ENCODE assay signal across 8 mouse cellular contexts in the genomic region with DNA sequence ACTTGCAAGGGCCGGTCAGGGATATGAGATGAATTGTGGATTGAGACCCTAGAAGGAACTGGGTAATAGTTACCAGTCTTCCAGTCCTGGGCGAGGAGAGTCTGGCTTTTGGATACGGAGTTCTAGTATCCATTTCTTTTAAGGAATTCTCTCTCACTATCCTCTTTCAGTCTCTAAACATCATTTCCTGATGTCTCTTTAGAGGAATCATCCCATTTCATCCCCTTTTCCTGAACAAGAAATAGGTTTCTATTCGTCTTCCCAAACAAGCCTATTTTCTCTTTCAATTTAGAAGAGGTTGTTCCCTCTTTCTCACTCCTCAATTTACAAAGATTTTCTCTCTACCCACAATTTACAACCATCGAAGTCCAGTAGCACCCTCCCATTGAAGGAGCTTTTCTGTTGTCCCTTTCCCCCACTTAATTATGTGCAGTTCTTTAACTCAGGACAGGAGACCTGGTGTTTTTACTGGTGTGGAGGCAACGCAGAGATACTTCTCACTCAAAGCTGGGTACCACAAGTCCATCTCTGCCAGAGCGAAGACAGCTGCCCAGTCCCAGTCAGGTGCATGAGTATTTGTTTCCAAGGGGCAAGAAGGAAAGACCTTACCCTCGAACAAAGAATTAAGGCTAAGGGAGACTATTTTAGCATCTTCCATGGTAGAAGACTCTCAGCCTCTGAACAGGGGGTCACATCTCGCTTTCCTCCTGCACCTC. TPM values are rescaled to one million over a fixed set of nuclear protein-coding genes. Genes with fewer than 3 reads are reported as not detected.
A peak's percentile ranks its signal among the peaks of the same experiment; 100 is the strongest.
DNase-seq lines count a peak whose midpoint lies in the region; ATAC-seq lines count a peak whose summit lies in the region.

No protein-coding gene starts in this region.

- peaks cover 96% of the 10 kb centered on the region for H3K27me3 ChIP-seq in kidney, embryonic 16.5 days (ENCODE audit: insufficient read depth, low read length)
- H3K27me3 ChIP-seq in embryonic facial prominence, embryonic 15.5 days: peaks cover 93% of the 10 kb centered on the region
- H3K27me3 ChIP-seq in limb, embryonic 10.5 days (ENCODE audit: low read depth, poor library complexity, severe bottlenecking): peaks cover 100% of the 10 kb centered on the region
- H3K27me3 ChIP-seq in neural tube, embryonic 14.5 days (ENCODE audit: control insufficient read depth, insufficient read depth, low read length): peaks cover 80% of the 10 kb centered on the region

- DNase-seq in kidney, adult 8-10 months: no peak
- peak; percentile 42 for DNase-seq in limb, embryonic 10.5 days (ENCODE audit: low spot score)
- no peak for DNase-seq in left cerebral cortex, postnatal 36 days (ENCODE audit: low spot score in 2 of 2)
- no peak for DNase-seq in left cerebral cortex, postnatal 10 days (ENCODE audit: extremely low spot score in 1 of 2, low spot score in 2 of 2)
- no peak for DNase-seq in layer of hippocampus, postnatal 25 days (ENCODE audit: extremely low spot score in 1 of 2, low spot score in 1 of 2)

- peak overlapping the region; percentile 49; the same call in 1 of the 2 replicates for H3K4me3 ChIP-seq in kidney, embryonic 16.5 days (ENCODE audit: low read length)
- peak overlapping the region; percentile 45 for H3K4me3 ChIP-seq in embryonic facial prominence, embryonic 15.5 days (replicated peaks)
- peak overlapping the region; percentile 65 for H3K4me3 ChIP-seq in limb, embryonic 10.5 days
- peak overlapping the region; percentile 25; the same call in 1 of the 2 replicates for H3K4me3 ChIP-seq in neural tube, embryonic 14.5 days (ENCODE audit: low read depth, low read length)

- ATAC-seq in kidney, embryonic 16.5 days (ENCODE audit: low FRiP score, low TSS enrichment): no peak
- ATAC-seq in embryonic facial prominence, embryonic 15.5 days (ENCODE audit: insufficient number of reproducible peaks, low FRiP score, low TSS enrichment, low read depth): no peak
- no peak for ATAC-seq in neural tube, embryonic 14.5 days (ENCODE audit: low read depth)

- H3K4me2 ChIP-seq in kidney, embryonic 16.5 days (replicated peaks; ENCODE audit: low read depth, low read length): peak overlapping the region; percentile 80; the same call in 1 of the 2 replicates
- peak overlapping the region; percentile 79 for H3K4me2 ChIP-seq in embryonic facial prominence, embryonic 15.5 days (replicated peaks)
- H3K4me2 ChIP-seq in neural tube, embryonic 14.5 days (ENCODE audit: low read depth, low read length): peak overlapping the region; percentile 50

- H3K9ac ChIP-seq in kidney, embryonic 16.5 days (replicated peaks; ENCODE audit: low read length): no peak overlapping the region; the same call in 1 of the 2 replicates
- H3K9ac ChIP-seq in embryonic facial prominence, embryonic 15.5 days: no peak overlapping the region
- H3K9ac ChIP-seq in neural tube, embryonic 14.5 days (replicated peaks; ENCODE audit: low read depth, low read length): no peak overlapping the region

- intact Hi-C loops in left cerebral cortex, postnatal 36 days (cut with DNase I): loop anchor here (5.0 kb wide), 1 partner anchor 53 kb away; a partner anchor contains a TSS
- intact Hi-C loops in left cerebral cortex, postnatal 10 days (cut with DNase I): loop anchor here (10.0 kb wide), 1 partner anchor 195 kb away; no protein-coding TSS in a partner anchor

- no peaks in the 10 kb centered on the region for H3K9me3 ChIP-seq in kidney, embryonic 16.5 days (ENCODE audit: low read length)
- H3K9me3 ChIP-seq in embryonic facial prominence, embryonic 15.5 days (replicated peaks): no peaks in the 10 kb centered on the region
- no peaks in the 10 kb centered on the region for H3K9me3 ChIP-seq in limb, embryonic 10.5 days (replicated peaks)
- H3K9me3 ChIP-seq in neural tube, embryonic 14.5 days (ENCODE audit: control insufficient read depth, low read length): no peaks in the 10 kb centered on the region

- 1% methylated on average over 9 of the region's 9 CpGs for WGBS in kidney, embryonic 16.5 days
- WGBS in embryonic facial prominence, embryonic 15.5 days: 2% methylated on average over 9 of the region's 9 CpGs
- WGBS in limb, embryonic 10.5 days: 1% methylated on average over 9 of the region's 9 CpGs
- under 1% methylated on average over 9 of the region's 9 CpGs for WGBS in neural tube, embryonic 14.5 days

- H3K27ac ChIP-seq in kidney, embryonic 16.5 days (ENCODE audit: low read length): no peak overlapping the region
- no peak overlapping the region for H3K27ac ChIP-seq in embryonic facial prominence, embryonic 15.5 days (replicated peaks)
- H3K27ac ChIP-seq in limb, embryonic 10.5 days: peak overlapping the region; percentile 86
- no peak overlapping the region for H3K27ac ChIP-seq in neural tube, embryonic 14.5 days (ENCODE audit: low read depth, low read length)

- H3K36me3 ChIP-seq in kidney, embryonic 16.5 days (ENCODE audit: insufficient read depth, low read length): no peaks in the 10 kb centered on the region
- H3K36me3 ChIP-seq in embryonic facial prominence, embryonic 15.5 days: no peaks in the 10 kb centered on the region
- H3K36me3 ChIP-seq in limb, embryonic 10.5 days: no peaks in the 10 kb centered on the region
- no peaks in the 10 kb centered on the region for H3K36me3 ChIP-seq in neural tube, embryonic 14.5 days (ENCODE audit: control insufficient read depth, insufficient read depth, low read length)

- H3K4me1 ChIP-seq in kidney, embryonic 16.5 days (ENCODE audit: insufficient read depth, low read length): peaks cover 15% of the 10 kb centered on the region
- H3K4me1 ChIP-seq in embryonic facial prominence, embryonic 15.5 days: peaks cover 20% of the 10 kb centered on the region
- H3K4me1 ChIP-seq in limb, embryonic 10.5 days: peaks cover 43% of the 10 kb centered on the region
- H3K4me1 ChIP-seq in neural tube, embryonic 14.5 days (ENCODE audit: control insufficient read depth, insufficient read depth, low read length): peaks cover 8% of the 10 kb centered on the region; the same call in 1 of the 2 replicates

RNA-seq across cellular contexts. Expression of a gene that starts 1.0 kb away (rescaled TPM):
- polyA plus RNA-seq in kidney, embryonic 16.5 days (2015; fragmentation: Nextera tagmentation; extraction: Ambion mirVana): 0.16 TPM in 1 of 2 replicates, not detected in the other
- polyA plus RNA-seq in embryonic facial prominence, embryonic 15.5 days (2015; fragmentation: Nextera tagmentation; extraction: Ambion mirVana): 17.1 and 19.6 TPM in 2 replicates
- polyA plus RNA-seq in limb, embryonic 10.5 days (2016; fragmentation: Nextera tagmentation; extraction: Ambion mirVana): 33.7 and 48.4 TPM in 2 replicates
- polyA plus RNA-seq in neural tube, embryonic 14.5 days (2014; fragmentation: Nextera tagmentation; extraction: Ambion mirVana): 0.84 and 1.2 TPM in 2 replicates
- 10 to 100 TPM; 76.7 to 79.0 TPM for total RNA-seq in left cerebral cortex, postnatal 36 days (2021)
- 10 to 100 TPM; 76.1 to 77.7 TPM for total RNA-seq in left cerebral cortex, postnatal 10 days (2021)
- total RNA-seq in layer of hippocampus, postnatal 25 days (2021): 10 to 100 TPM; 96.0 to 98.3 TPM

RNA-seq across cellular contexts. Expression of a gene that starts 52.9 kb away (rescaled TPM):
- 14.3 and 15.4 TPM in 2 replicates for polyA plus RNA-seq in kidney, embryonic 16.5 days (2015; fragmentation: Nextera tagmentation; extraction: Ambion mirVana)
- polyA plus RNA-seq in embryonic facial prominence, embryonic 15.5 days (2015; fragmentation: Nextera tagmentation; extraction: Ambion mirVana): 15.8 and 16.4 TPM in 2 replicates
- 18.3 and 19.5 TPM in 2 replicates for polyA plus RNA-seq in limb, embryonic 10.5 days (2016; fragmentation: Nextera tagmentation; extraction: Ambion mirVana)
- polyA plus RNA-seq in neural tube, embryonic 14.5 days (2014; fragmentation: Nextera tagmentation; extraction: Ambion mirVana): 11.9 and 17.8 TPM in 2 replicates
- total RNA-seq in left cerebral cortex, postnatal 36 days (2021): 10 to 100 TPM; 74.5 to 76.5 TPM
- total RNA-seq in left cerebral cortex, postnatal 10 days (2021): 10 to 100 TPM; 72.2 to 73.0 TPM
- 10 to 100 TPM; 73.5 to 77.3 TPM for total RNA-seq in layer of hippocampus, postnatal 25 days (2021)
